9 mouse cellular contexts compared by ENCODE assay signal in genomic region chrX:122397652-122398051, GRCm38 (mm10). TPM values are rescaled to one million over a fixed set of nuclear protein-coding genes. Genes with fewer than 3 reads are reported as not detected.
A peak's percentile ranks its signal among the peaks of the same experiment; 100 is the strongest.
DNase-seq lines count a peak whose midpoint lies in the region; ATAC-seq and TF ChIP-seq lines count a peak whose summit lies in the region.
"Had no signal": no experiment of that assay in that cellular context is flagged by ENCODE, and none has a peak within 500 bp of the region (broad histone marks: within the 10 kb centered on the region; RNA-seq: fewer than 3 reads in every experiment).

No protein-coding gene starts in this region.

- DNase-seq in heart, adult 11 months, result no peak
- DNase-seq in hindbrain, embryonic 10.5 days (ENCODE audit: low spot score), result no peak
- DNase-seq in spleen, postnatal 4 days (ENCODE audit: low spot score in 2 of 2), result no peak
- no peak for DNase-seq in left cerebral cortex, postnatal 25 days (ENCODE audit: low spot score in 2 of 2)

- H3K27ac ChIP-seq in heart, embryonic 12.5 days (ENCODE audit: poor library complexity, severe bottlenecking), result no peak overlapping the region
- H3K27ac ChIP-seq in bone marrow macrophage, adult 2 months (ENCODE audit: insufficient read depth, low read depth, low read length), result no peak overlapping the region
- H3K27ac ChIP-seq in hindbrain, embryonic 10.5 days, result no peak overlapping the region

- no peak for TF ChIP-seq CTCF in bone marrow macrophage, adult 2 months (IDR thresholded peaks at IDR 0.05; ENCODE audit: low read depth, low read length)

- WGBS in heart, embryonic 12.5 days, result 14% methylated on average over 8 of the region's 8 CpGs
- whole genome bisulfite sequencing in hindbrain, embryonic 10.5 days, result 20% methylated on average over 8 of the region's 8 CpGs

- TF ChIP-seq POLR2A in bone marrow macrophage, adult 2 months (IDR thresholded peaks at IDR 0.05; ENCODE audit: borderline replicate concordance, low read depth, low read length), result no peak

- no peaks in the 10 kb centered on the region for H3K4me1 ChIP-seq in heart, embryonic 12.5 days (replicated peaks)
- no peaks in the 10 kb centered on the region for H3K4me1 ChIP-seq in bone marrow macrophage, adult 2 months (ENCODE audit: control insufficient read depth, insufficient read depth, low read length)
- no peaks in the 10 kb centered on the region for H3K4me1 ChIP-seq in hindbrain, embryonic 10.5 days (replicated peaks)
- H3K4me1 ChIP-seq in megakaryocyte, embryonic 14.5 days, result peaks cover 7% of the 10 kb centered on the region; the same call in 1 of the 2 replicates

- no peaks in the 10 kb centered on the region for H3K9me3 ChIP-seq in heart, embryonic 12.5 days (replicated peaks)
- H3K9me3 ChIP-seq in hindbrain, embryonic 10.5 days, result no peaks in the 10 kb centered on the region; the same call in 1 of the 2 replicates
- no peaks in the 10 kb centered on the region for H3K9me3 ChIP-seq in megakaryocyte, embryonic 14.5 days

- peak overlapping the region; percentile 69 for H3K4me2 ChIP-seq in heart, embryonic 12.5 days

- peak overlapping the region; percentile 72 for H3K4me3 ChIP-seq in heart, embryonic 12.5 days
- peak overlapping the region; percentile 51; the same call in 1 of the 2 replicates for H3K4me3 ChIP-seq in bone marrow macrophage, adult 2 months (ENCODE audit: insufficient read depth, low read length)
- H3K4me3 ChIP-seq in hindbrain, embryonic 10.5 days, result peak overlapping the region; percentile 61
- H3K4me3 ChIP-seq in megakaryocyte, embryonic 14.5 days (replicated peaks), result peak overlapping the region; percentile 96

- no peaks in the 10 kb centered on the region for H3K27me3 ChIP-seq in heart, embryonic 12.5 days (replicated peaks)
- no peaks in the 10 kb centered on the region for H3K27me3 ChIP-seq in hindbrain, embryonic 10.5 days (ENCODE audit: insufficient read depth, poor library complexity, severe bottlenecking)
- peaks cover 6% of the 10 kb centered on the region for H3K27me3 ChIP-seq in megakaryocyte, embryonic 14.5 days (replicated peaks)

- intact Hi-C loops in left cerebral cortex, postnatal 25 days (cut with DNase I), result no loop called here

- no peak for ATAC-seq in heart, embryonic 12.5 days (ENCODE audit: insufficient number of reproducible peaks, low FRiP score)
- no peak for ATAC-seq in monocyte, adult 5-6 weeks (replicated peaks; ENCODE audit: insufficient number of reproducible peaks, low FRiP score, low TSS enrichment, poor library complexity, severe bottlenecking)

- H3K9ac ChIP-seq in heart, embryonic 12.5 days, result no peak overlapping the region

- no peaks in the 10 kb centered on the region for H3K36me3 ChIP-seq in heart, embryonic 12.5 days
- no peaks in the 10 kb centered on the region for H3K36me3 ChIP-seq in hindbrain, embryonic 10.5 days
- no peaks in the 10 kb centered on the region for H3K36me3 ChIP-seq in megakaryocyte, embryonic 14.5 days (replicated peaks; ENCODE audit: low read length)
- H3K36me3 ChIP-seq: G1E had no signal

RNA-seq across cellular contexts. Expression of gene Nap1l3, which starts 0.5 kb away (rescaled TPM):
- polyA plus RNA-seq in heart, embryonic 12.5 days (2016; fragmentation: Nextera tagmentation; extraction: Ambion mirVana), result 3.9 and 4.6 TPM in 2 replicates
- polyA plus RNA-seq in bone marrow macrophage, adult 2 months (2012; ENCODE audit: insufficient read depth, insufficient read length, missing spikeins), result not detected in 2 replicates
- 4.2 and 5.6 TPM in 2 replicates for polyA plus RNA-seq in hindbrain, embryonic 10.5 days (2016; fragmentation: Nextera tagmentation; extraction: Ambion mirVana)
- polyA plus RNA-seq in megakaryocyte, embryonic 14.5 days (2012; ENCODE audit: insufficient read depth, low replicate concordance), result 0.31 TPM in 1 of 2 replicates, not detected in the other
- total RNA-seq in left cerebral cortex, postnatal 25 days (2021), result 10 to 100 TPM; 43.9 to 54.3 TPM
- 0.38 to 2.2 TPM (median 1.5 TPM) in 3 replicates for total RNA-seq in monocyte, adult 5-6 weeks (2017)
- total RNA-seq: G1E had no signal
- polyA plus RNA-seq: G1E had no signal
